Comparison of ENCODE assay signal across 9 mouse cellular contexts in genomic region chr2:83337364-83337763, GRCm38 (mm10).
A peak's percentile ranks its signal among the peaks of the same experiment; 100 is the strongest.
DNase-seq lines count a peak whose midpoint lies in the region; ATAC-seq and TF ChIP-seq lines count a peak whose summit lies in the region.
"Had no signal": no experiment of that assay in that cellular context is flagged by ENCODE, and none has a peak within 500 bp of the region (broad histone marks: within the 10 kb centered on the region; RNA-seq: fewer than 3 reads in every experiment).

No protein-coding gene starts in this region.

- no peak overlapping the region for H3K4me2 ChIP-seq in embryonic facial prominence, embryonic 11.5 days (ENCODE audit: low read depth, low read length)
- no peak overlapping the region for H3K4me2 ChIP-seq in liver, embryonic 14.5 days (ENCODE audit: low read depth)
- no peak overlapping the region for H3K4me2 ChIP-seq in liver, embryonic 11.5 days
- H3K4me2 ChIP-seq: lung, embryonic 15.5 days had no signal

- 29% methylated on average over 4 of the region's 4 CpGs for WGBS in embryonic facial prominence, embryonic 11.5 days
- 32% methylated on average over 4 of the region's 4 CpGs for WGBS in embryonic facial prominence, embryonic 10.5 days
- WGBS in liver, embryonic 14.5 days (ENCODE audit: insufficient replicate concordance), result 26% methylated on average over 4 of the region's 4 CpGs
- 26% methylated on average over 4 of the region's 4 CpGs for WGBS in liver, embryonic 11.5 days

- no peaks in the 10 kb centered on the region for H3K9me3 ChIP-seq in embryonic facial prominence, embryonic 11.5 days (replicated peaks; ENCODE audit: control insufficient read depth, low read length)
- H3K9me3 ChIP-seq in embryonic facial prominence, embryonic 10.5 days, result no peaks in the 10 kb centered on the region
- no peaks in the 10 kb centered on the region for H3K9me3 ChIP-seq in liver, embryonic 14.5 days (ENCODE audit: control insufficient read depth, low read length)
- no peaks in the 10 kb centered on the region for H3K9me3 ChIP-seq in liver, embryonic 11.5 days (ENCODE audit: control insufficient read depth, low read length)
- H3K9me3 ChIP-seq: lung, embryonic 15.5 days had no signal

- no peak for ATAC-seq in embryonic facial prominence, embryonic 11.5 days (replicated peaks; ENCODE audit: insufficient number of reproducible peaks, low FRiP score, low TSS enrichment, low read depth)
- no peak for ATAC-seq in liver, embryonic 14.5 days (ENCODE audit: insufficient read depth)
- no peak for ATAC-seq in liver, embryonic 11.5 days (replicated peaks; ENCODE audit: low FRiP score)
- ATAC-seq in erythroblast, adult 5-6 weeks (replicated peaks; ENCODE audit: low FRiP score, poor library complexity, severe bottlenecking), result no peak

- H3K27ac ChIP-seq in embryonic facial prominence, embryonic 11.5 days (replicated peaks; ENCODE audit: low read depth, low read length), result no peak overlapping the region
- H3K27ac ChIP-seq in embryonic facial prominence, embryonic 10.5 days (replicated peaks), result no peak overlapping the region
- no peak overlapping the region for H3K27ac ChIP-seq in liver, embryonic 14.5 days
- no peak overlapping the region for H3K27ac ChIP-seq in liver, embryonic 11.5 days (ENCODE audit: low read depth, low read length)
- H3K27ac ChIP-seq: lung, embryonic 15.5 days had no signal

- peak; percentile 64 for DNase-seq in embryonic facial prominence, embryonic 11.5 days (ENCODE audit: low spot score)
- DNase-seq in embryonic facial prominence, embryonic 10.5 days (ENCODE audit: low spot score), result no peak
- DNase-seq in liver, embryonic 14.5 days (ENCODE audit: low read depth in 3 of 3, low spot score in 3 of 3), result no peak
- no peak for DNase-seq in liver, embryonic 11.5 days (ENCODE audit: low spot score)
- DNase-seq in brain, embryonic 14.5 days (ENCODE audit: low read depth), result peak; percentile 79
- DNase-seq in heart, postnatal 36 days, result peak; percentile 5 to 13
- DNase-seq in right cerebral cortex, postnatal 14 days, result peak; percentile 23

- intact Hi-C loops in heart, postnatal 36 days (cut with DNase I), result no loop called here

- no peak for TF ChIP-seq EP300 in liver, embryonic 14.5 days (IDR thresholded peaks at IDR 0.05; ENCODE audit: low read depth)

- H3K9ac ChIP-seq in embryonic facial prominence, embryonic 11.5 days (replicated peaks; ENCODE audit: low read length), result no peak overlapping the region
- no peak overlapping the region for H3K9ac ChIP-seq in liver, embryonic 14.5 days (replicated peaks)
- no peak overlapping the region for H3K9ac ChIP-seq in liver, embryonic 11.5 days (ENCODE audit: low read depth, low read length)
- H3K9ac ChIP-seq: lung, embryonic 15.5 days had no signal

- TF ChIP-seq CTCF in liver, embryonic 14.5 days (IDR thresholded peaks at IDR 0.05; ENCODE audit: low read depth), result peak; percentile 24; the same call in 1 of the 2 replicates
- peak; percentile 28; the same call in 1 of the 2 replicates for TF ChIP-seq CTCF in brain, embryonic 14.5 days (IDR thresholded peaks at IDR 0.05; ENCODE audit: borderline replicate concordance, extremely low read depth, insufficient read depth, insufficient read length)

- no peaks in the 10 kb centered on the region for H3K4me1 ChIP-seq in embryonic facial prominence, embryonic 11.5 days (ENCODE audit: control insufficient read depth, insufficient read depth, low read length)
- H3K4me1 ChIP-seq in embryonic facial prominence, embryonic 10.5 days, result 0 out of 2 replicates have a peak, but pooled peaks cover under 1% of the 10 kb centered on the region
- H3K4me1 ChIP-seq in liver, embryonic 14.5 days (replicated peaks; ENCODE audit: control insufficient read depth in 2 of 2, insufficient read depth in 2 of 2, low read length in 1 of 2), result no peaks in the 10 kb centered on the region
- H3K4me1 ChIP-seq in liver, embryonic 11.5 days (replicated peaks; ENCODE audit: control insufficient read depth, insufficient read depth, low read length), result no peaks in the 10 kb centered on the region
- H3K4me1 ChIP-seq: lung, embryonic 15.5 days had no signal

- H3K4me3 ChIP-seq in embryonic facial prominence, embryonic 11.5 days (ENCODE audit: low read depth, low read length), result no peak overlapping the region
- H3K4me3 ChIP-seq in embryonic facial prominence, embryonic 10.5 days, result no peak overlapping the region
- no peak overlapping the region for H3K4me3 ChIP-seq in liver, embryonic 14.5 days (ENCODE audit: insufficient read depth in 1 of 2, low read depth in 2 of 2, low read length in 2 of 2)
- no peak overlapping the region for H3K4me3 ChIP-seq in liver, embryonic 11.5 days (ENCODE audit: low read depth, low read length)
- H3K4me3 ChIP-seq: lung, embryonic 15.5 days had no signal

- no peaks in the 10 kb centered on the region for H3K36me3 ChIP-seq in embryonic facial prominence, embryonic 11.5 days (replicated peaks; ENCODE audit: control insufficient read depth, insufficient read depth, low read depth, low read length)
- H3K36me3 ChIP-seq in embryonic facial prominence, embryonic 10.5 days (replicated peaks), result no peaks in the 10 kb centered on the region
- no peaks in the 10 kb centered on the region for H3K36me3 ChIP-seq in liver, embryonic 14.5 days (replicated peaks; ENCODE audit: control insufficient read depth, insufficient read depth, low read depth)
- H3K36me3 ChIP-seq in liver, embryonic 11.5 days (ENCODE audit: control insufficient read depth, insufficient read depth, low read length), result no peaks in the 10 kb centered on the region
- H3K36me3 ChIP-seq: lung, embryonic 15.5 days had no signal

- no peaks in the 10 kb centered on the region for H3K27me3 ChIP-seq in embryonic facial prominence, embryonic 11.5 days (ENCODE audit: control insufficient read depth, insufficient read depth, low read length)
- H3K27me3 ChIP-seq in embryonic facial prominence, embryonic 10.5 days (replicated peaks; ENCODE audit: low read depth, poor library complexity, severe bottlenecking), result no peaks in the 10 kb centered on the region
- H3K27me3 ChIP-seq in liver, embryonic 14.5 days (ENCODE audit: control insufficient read depth, insufficient read depth, low read length), result no peaks in the 10 kb centered on the region
- no peaks in the 10 kb centered on the region for H3K27me3 ChIP-seq in liver, embryonic 11.5 days (replicated peaks; ENCODE audit: control insufficient read depth, insufficient read depth, low read length)
- H3K27me3 ChIP-seq: lung, embryonic 15.5 days had no signal

- TF ChIP-seq POLR2A in brain, embryonic 14.5 days (IDR thresholded peaks at IDR 0.05; ENCODE audit: borderline replicate concordance, extremely low read depth, insufficient read depth, insufficient read length, poor library complexity, severe bottlenecking), result no peak

Comparison
In these comparisons a context has a peak if more than half of its experiments do, and no peak if none do; other contexts are left out.
1. DNase-seq: peak in embryonic facial prominence, embryonic 11.5 days (single experiment), brain, embryonic 14.5 days (single experiment), heart, postnatal 36 days (2 of 2) and right cerebral cortex, postnatal 14 days (single experiment); none in embryonic facial prominence, embryonic 10.5 days (single experiment), liver, embryonic 14.5 days (0 of 3) and liver, embryonic 11.5 days (single experiment).